Mouse (Mus musculus) cerebellum, postnatal 4 days (tissue): ENCODE measurements at regions not wholly inside any gene's neighbourhood (a gene's known extent, or its start where the extent isn't known, plus 50 kb on each side); places are given as distances from the start of the nearest gene placed in this dataset.

Source experiments
- DNase-seq, 2 experiments: peaks; one replicate each; pipeline ENCODE4 v3.0.0; 2022; ENCODE audit warnings: low spot score in 2 of 2, mixed read lengths in 1 of 2

- DNase-seq, result no peak
These were observed 234.3 kb upstream of the Rnaseh2b start for GRCm38 (mm10) chr14:62058100-62058499.

GRCm38 (mm10) chr14:62071140-62071539 is 221.2 kb upstream of the Rnaseh2b start:
- no peak for DNase-seq

- no peak for DNase-seq
These were observed 208.3 kb upstream of the Rnaseh2b start for GRCm38 (mm10) chr14:62084047-62084446.

- DNase-seq, result no peak
These were observed 204.2 kb upstream of the Rnaseh2b start for GRCm38 (mm10) chr14:62088174-62088573.

GRCm38 (mm10) chr14:62117532-62117931 is 174.9 kb upstream of the Rnaseh2b start:
- no peak for DNase-seq

GRCm38 (mm10) chr14:62118542-62118953 is 173.8 kb upstream of the Rnaseh2b start:
- DNase-seq, result no peak

GRCm38 (mm10) chr14:62128918-62129317 is 163.5 kb upstream of the Rnaseh2b start:
- DNase-seq, result no peak

GRCm38 (mm10) chr14:62132353-62132816 is 160.0 kb upstream of the Rnaseh2b start:
- no peak for DNase-seq

- DNase-seq, result no peak
These were observed 154.4 kb upstream of the Rnaseh2b start for GRCm38 (mm10) chr14:62137981-62138380.

GRCm38 (mm10) chr14:62144385-62145030 is 147.9 kb upstream of the Rnaseh2b start:
- DNase-seq, result no peak

GRCm38 (mm10) chr14:62157038-62157716 is 135.2 kb upstream of the Rnaseh2b start:
- no peak for DNase-seq

- no peak for DNase-seq
These were observed 132.7 kb upstream of the Rnaseh2b start for GRCm38 (mm10) chr14:62159690-62160089.

GRCm38 (mm10) chr14:62163120-62163796 is 129.1 kb upstream of the Rnaseh2b start:
- peak in 1 of 2 experiments; percentile 19 for DNase-seq

GRCm38 (mm10) chr14:62164918-62165317 is 127.5 kb upstream of the Rnaseh2b start:
- no peak for DNase-seq

- DNase-seq, result no peak
These were observed 126.4 kb upstream of the Rnaseh2b start for GRCm38 (mm10) chr14:62166006-62166405.

- no peak for DNase-seq
These were observed 125.8 kb upstream of the Rnaseh2b start for GRCm38 (mm10) chr14:62166596-62166995.

GRCm38 (mm10) chr14:62167090-62167489 is 125.3 kb upstream of the Rnaseh2b start:
- DNase-seq, result no peak

- no peak for DNase-seq
These were observed 123.7 kb upstream of the Rnaseh2b start for GRCm38 (mm10) chr14:62168711-62169110.

GRCm38 (mm10) chr14:62170385-62170784 is 122.0 kb upstream of the Rnaseh2b start:
- DNase-seq, result no peak

- no peak for DNase-seq
These were observed 120.9 kb upstream of the Rnaseh2b start for GRCm38 (mm10) chr14:62171256-62172047.

- peak in 1 of 2 experiments; percentile 66 for DNase-seq
These were observed 118.4 kb upstream of the Rnaseh2b start for GRCm38 (mm10) chr14:62173835-62174530.
